Mouse (Mus musculus) intestine, postnatal 0 days (tissue): ENCODE data around the gene Nrxn3. TPM values are rescaled to one million over a fixed set of nuclear protein-coding genes. Genes with fewer than 3 reads are reported as not detected.

ENCODE experiments used
- ATAC-seq: fragments of 200-750 bp; cut with Nextera tagmentation; 2 replicates; pipeline ENCODE4 v1.8.0; 2017; ENCODE audit warnings: mild to moderate bottlenecking, moderate TSS enrichment, moderate library complexity
- H3K27ac ChIP-seq: fragments of 300-500 bp; sonication (generic); 2 replicates; pipeline ENCODE4 v1.5.1; 2014; ENCODE audit warnings: mild to moderate bottlenecking, low read depth, low read length, moderate library complexity
- H3K27me3 ChIP-seq: fragments of 300-500 bp; sonication (generic); replicated peaks from 2 replicates; pipeline ENCODE4 v1.6.1; 2014; ENCODE audit warnings: low read length, mixed read lengths; ENCODE audit not compliant: control insufficient read depth, insufficient read depth
- H3K36me3 ChIP-seq: fragments of 300-500 bp; sonication (generic); 2 replicates; pipeline ENCODE4 v1.6.1; 2014; ENCODE audit warnings: mild to moderate bottlenecking, moderate library complexity; ENCODE audit not compliant: control insufficient read depth, insufficient read depth
- H3K4me1 ChIP-seq: fragments of 300-500 bp; sonication (generic); replicated peaks from 2 replicates; pipeline ENCODE4 v1.6.1; 2014; ENCODE audit warnings: antibody characterized with exemption, low read length, mixed read lengths; ENCODE audit not compliant: control insufficient read depth, insufficient read depth
- H3K4me2 ChIP-seq: fragments of 300-500 bp; sonication (generic); replicated peaks from 2 replicates; pipeline ENCODE4 v1.6.1; 2014; ENCODE audit warnings: low read depth, mild to moderate bottlenecking, moderate library complexity
- H3K4me3 ChIP-seq: fragments of 300-500 bp; sonication (generic); 2 replicates; pipeline ENCODE4 v1.5.1; 2014; ENCODE audit warnings: low read depth, low read length
- H3K9ac ChIP-seq: fragments of 300-500 bp; sonication (generic); 2 replicates; pipeline ENCODE4 v1.6.1; 2014; ENCODE audit warnings: mild to moderate bottlenecking, low read depth, low read length
- H3K9me3 ChIP-seq: fragments of 300-500 bp; sonication (generic); 2 replicates; pipeline ENCODE4 v1.6.1; 2016; ENCODE audit warnings: mixed run types; ENCODE audit not compliant: control insufficient read depth
- CTCF ChIP-seq: sonication (generic); IDR thresholded peaks from 2 replicates; pipeline ENCODE4 v1.5.1; 2016; ENCODE audit warnings: low read depth, mild to moderate bottlenecking, control low read depth, antibody characterized with exemption, moderate library complexity
- WGBS: fragments of 180-500 bp; shearing (Covaris S2); extraction: QIAGEN DNeasy Blood & Tissue Kit; methylation state at CpG from one replicate; pipeline ENCODE4 v1.1.7; 2014; 5-methylcytosine and 5-hydroxymethylcytosine counted together
- polyA plus RNA-seq: library from polyadenylated mRNA; unstranded; fragments of >200 nt; fragmentation: Nextera tagmentation; extraction: Ambion mirVana; gene quantifications from 2 replicates; pipeline ENCODE4 v1.2.1, GENCODE M21; 2015

Nrxn3 gene
- polyA plus RNA-seq, 1 experiment from 2014 or later: 0.47 TPM

GRCm38 (mm10) chr12:89882617-89883370, 1160.1 kb downstream of the Nrxn3 start:
- Histone ChIP-seq H3K4me2 (no peak overlapping the region), H3K9ac (no peak overlapping the region), H3K36me3 (no peaks in the 10 kb centered on the region), H3K4me1 (no peaks in the 10 kb centered on the region), H3K4me3 (no peak overlapping the region), H3K9me3 (no peaks in the 10 kb centered on the region), H3K27me3 (no peaks in the 10 kb centered on the region), H3K27ac (no peak overlapping the region)
- TF ChIP-seq CTCF: no peak
- 72% methylated on average over 8 of the region's 8 CpGs for WGBS
- no peak for ATAC-seq

DNA sequence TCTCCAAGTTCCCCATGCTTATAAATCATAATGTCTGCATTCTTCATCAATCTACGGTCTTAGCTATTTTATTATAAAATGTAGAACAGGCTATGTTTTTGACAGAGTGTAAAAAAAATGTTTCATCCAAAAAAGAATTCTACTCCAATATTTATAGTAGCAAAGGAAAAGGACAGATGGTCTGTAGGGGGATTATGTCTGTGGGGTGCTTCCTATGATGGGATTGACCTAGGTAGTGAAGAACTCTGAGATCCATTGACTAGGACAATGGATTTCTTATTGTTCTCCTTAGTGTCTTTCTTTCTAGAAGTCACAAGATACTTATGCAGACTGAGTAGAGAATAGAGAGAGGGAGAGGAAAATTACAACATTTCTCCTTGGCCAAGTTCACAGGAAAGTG, 1161.9 kb downstream of the Nrxn3 start:
- no peaks in the 10 kb centered on the region for H3K27me3 ChIP-seq
- H3K36me3 ChIP-seq: no peaks in the 10 kb centered on the region
- no peaks in the 10 kb centered on the region for H3K4me1 ChIP-seq
- TF ChIP-seq CTCF: no peak
- 98% methylated on average over 1 of the region's 1 CpGs for WGBS
- ATAC-seq: no peak
- no peaks in the 10 kb centered on the region for H3K9me3 ChIP-seq
- no peak overlapping the region for H3K4me2 ChIP-seq
- no peak overlapping the region for H3K9ac ChIP-seq
- H3K27ac ChIP-seq: no peak overlapping the region
- no peak overlapping the region for H3K4me3 ChIP-seq

DNA sequence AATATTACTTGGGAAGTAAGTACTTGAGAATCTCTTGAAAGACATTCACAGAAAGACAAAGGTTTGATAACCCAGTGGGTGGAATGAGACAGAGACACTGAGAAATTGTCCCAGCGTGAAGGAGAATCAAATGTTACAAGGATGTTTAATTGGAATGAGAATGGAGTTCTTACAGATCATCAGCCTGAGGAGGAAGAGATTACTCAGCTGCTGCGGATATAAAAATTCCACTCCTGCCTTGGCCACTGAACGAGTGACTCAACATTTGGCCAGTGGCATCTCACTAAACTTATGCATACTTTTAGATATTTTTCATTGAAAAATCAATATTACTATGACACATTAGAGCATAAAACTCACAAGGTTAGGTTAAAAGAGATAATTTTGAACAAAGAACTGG, 1166.0 kb downstream of the Nrxn3 start:
- Histone ChIP-seq H3K9ac (no peak overlapping the region), H3K4me1 (no peaks in the 10 kb centered on the region), H3K36me3 (no peaks in the 10 kb centered on the region), H3K4me3 (no peak overlapping the region), H3K27me3 (no peaks in the 10 kb centered on the region), H3K9me3 (no peaks in the 10 kb centered on the region), H3K4me2 (no peak overlapping the region), H3K27ac (no peak overlapping the region)
- no peak for TF ChIP-seq CTCF
- ATAC-seq: no peak
- WGBS: 74% methylated on average over 3 of the region's 3 CpGs

DNA sequence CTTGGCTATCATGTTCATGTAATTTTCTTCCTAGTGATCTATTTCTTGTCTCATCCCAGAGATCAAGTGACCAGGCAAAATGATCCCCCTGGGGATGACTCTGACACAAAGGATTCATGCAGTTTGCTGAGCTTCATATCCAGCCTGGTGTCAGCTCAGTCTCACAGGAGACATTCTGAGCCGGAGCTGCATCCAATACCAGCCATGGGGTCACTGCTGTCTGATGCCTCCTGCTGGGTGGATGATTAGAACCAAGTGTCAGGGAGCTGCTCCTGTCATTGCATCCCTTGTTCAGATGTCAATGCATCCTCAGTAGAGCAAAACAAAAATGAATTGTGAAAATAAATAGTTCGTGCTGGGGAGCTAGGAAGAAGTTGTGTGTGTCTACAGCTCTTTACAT, 1174.2 kb downstream of the Nrxn3 start:
- H3K36me3 ChIP-seq: no peaks in the 10 kb centered on the region
- no peak overlapping the region for H3K4me2 ChIP-seq
- no peak overlapping the region for H3K4me3 ChIP-seq
- no peak for ATAC-seq
- no peak overlapping the region for H3K27ac ChIP-seq
- H3K9ac ChIP-seq: no peak overlapping the region
- H3K4me1 ChIP-seq: no peaks in the 10 kb centered on the region
- TF ChIP-seq CTCF: no peak
- no peaks in the 10 kb centered on the region for H3K9me3 ChIP-seq
- 66% methylated on average over 2 of the region's 2 CpGs for WGBS
- H3K27me3 ChIP-seq: no peaks in the 10 kb centered on the region

- Histone ChIP-seq H3K27ac (no peak overlapping the region), H3K9ac (no peak overlapping the region), H3K4me3 (no peak overlapping the region), H3K36me3 (no peaks in the 10 kb centered on the region), H3K9me3 (no peaks in the 10 kb centered on the region), H3K27me3 (no peaks in the 10 kb centered on the region), H3K4me2 (no peak overlapping the region), H3K4me1 (no peaks in the 10 kb centered on the region)
- WGBS: 66% methylated on average over 3 of the region's 3 CpGs
- ATAC-seq: no peak
- no peak for TF ChIP-seq CTCF
Observed at GRCm38 (mm10) chr12:89909578-89909977, 1186.9 kb downstream of the Nrxn3 start.

DNA sequence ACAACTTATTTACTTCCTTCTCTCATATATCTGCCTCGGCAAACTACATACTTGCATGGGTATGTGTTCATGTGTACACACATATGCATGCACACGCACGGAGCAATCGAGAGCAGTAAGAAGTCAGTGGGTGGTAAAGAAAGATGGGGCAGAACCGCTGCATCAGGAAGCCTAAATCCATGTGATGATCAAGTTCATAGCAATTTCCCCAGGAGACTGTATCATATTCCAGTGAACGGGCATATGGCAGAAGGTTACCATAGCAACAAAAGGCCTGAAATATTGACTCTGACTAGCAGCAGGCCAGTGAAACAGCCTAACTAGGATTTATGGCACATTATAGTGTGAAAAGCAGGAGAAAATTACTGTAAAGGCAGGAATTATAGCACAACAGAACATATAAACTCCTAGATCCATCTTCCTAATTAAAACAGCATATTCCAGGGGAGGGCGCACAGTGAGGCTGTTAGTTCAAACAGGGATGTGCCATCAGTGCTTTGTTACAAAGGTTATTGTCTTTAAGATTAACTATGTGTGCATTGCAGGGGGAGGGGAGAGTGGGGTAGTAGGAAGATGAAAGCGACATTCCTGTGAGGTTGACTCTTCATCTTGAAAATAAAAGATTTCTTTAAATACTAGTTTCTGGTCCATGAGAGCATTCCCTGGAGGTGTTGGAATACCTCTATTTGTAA, 1195.6 kb downstream of the Nrxn3 start:
- no peak for ATAC-seq

More for the DNA sequence above, 1195.6 kb downstream of the Nrxn3 start:
- no peak for TF ChIP-seq CTCF
- Histone ChIP-seq H3K27ac (no peak overlapping the region), H3K4me1 (no peaks in the 10 kb centered on the region), H3K36me3 (no peaks in the 10 kb centered on the region), H3K9ac (no peak overlapping the region), H3K9me3 (no peaks in the 10 kb centered on the region), H3K27me3 (no peaks in the 10 kb centered on the region), H3K4me2 (no peak overlapping the region), H3K4me3 (no peak overlapping the region)
- WGBS: 68% methylated on average over 8 of the region's 8 CpGs
